Mouse (Mus musculus): Measurements from ENCODE around the gene Acaca. TPM values are rescaled to one million over a fixed set of nuclear protein-coding genes. Genes with fewer than 3 reads are reported as not detected.

The Acaca gene
- polyA plus RNA-seq, 1 experiment, result 43.7 TPM

GRCm38 (mm10) chr11:84344522-84345236 lies 215.2 kb downstream of the Acaca start:
- TF ChIP-seq CTCF (IDR thresholded peaks at IDR 0.05; ENCODE audit: borderline replicate concordance, extremely low read depth, insufficient read depth, insufficient read length) (no peak), POLR2A (IDR thresholded peaks at IDR 0.05; ENCODE audit: borderline replicate concordance, extremely low read depth, insufficient read depth, insufficient read length, poor library complexity, severe bottlenecking) (no peak)
- DNase-seq (ENCODE audit: low read depth), result no peak

GRCm38 (mm10) chr11:84347766-84348165 lies 218.3 kb downstream of the Acaca start:
- TF ChIP-seq CTCF (IDR thresholded peaks at IDR 0.05; ENCODE audit: borderline replicate concordance, extremely low read depth, insufficient read depth, insufficient read length), result no peak
- no peak for TF ChIP-seq POLR2A (IDR thresholded peaks at IDR 0.05; ENCODE audit: borderline replicate concordance, extremely low read depth, insufficient read depth, insufficient read length, poor library complexity, severe bottlenecking)
- DNase-seq (ENCODE audit: low read depth), result peak; percentile 83

GRCm38 (mm10) chr11:84348843-84349825 lies 219.7 kb downstream of the Acaca start:
- peak; percentile 81 for DNase-seq (ENCODE audit: low read depth)
- TF ChIP-seq CTCF (IDR thresholded peaks at IDR 0.05; ENCODE audit: borderline replicate concordance, extremely low read depth, insufficient read depth, insufficient read length), result no peak
- no peak for TF ChIP-seq POLR2A (IDR thresholded peaks at IDR 0.05; ENCODE audit: borderline replicate concordance, extremely low read depth, insufficient read depth, insufficient read length, poor library complexity, severe bottlenecking)

GRCm38 (mm10) chr11:84351150-84351549 lies 221.7 kb downstream of the Acaca start:
- no peak for DNase-seq (ENCODE audit: low read depth)
- TF ChIP-seq POLR2A (IDR thresholded peaks at IDR 0.05; ENCODE audit: borderline replicate concordance, extremely low read depth, insufficient read depth, insufficient read length, poor library complexity, severe bottlenecking) (no peak), CTCF (IDR thresholded peaks at IDR 0.05; ENCODE audit: borderline replicate concordance, extremely low read depth, insufficient read depth, insufficient read length) (no peak)

GRCm38 (mm10) chr11:84353058-84353726 lies 223.7 kb downstream of the Acaca start:
- TF ChIP-seq POLR2A (IDR thresholded peaks at IDR 0.05; ENCODE audit: borderline replicate concordance, extremely low read depth, insufficient read depth, insufficient read length, poor library complexity, severe bottlenecking) (no peak), CTCF (IDR thresholded peaks at IDR 0.05; ENCODE audit: borderline replicate concordance, extremely low read depth, insufficient read depth, insufficient read length) (no peak)
- DNase-seq (ENCODE audit: low read depth), result no peak

- DNase-seq (ENCODE audit: low read depth), result no peak
- no peak for TF ChIP-seq CTCF (IDR thresholded peaks at IDR 0.05; ENCODE audit: borderline replicate concordance, extremely low read depth, insufficient read depth, insufficient read length)
- no peak for TF ChIP-seq POLR2A (IDR thresholded peaks at IDR 0.05; ENCODE audit: borderline replicate concordance, extremely low read depth, insufficient read depth, insufficient read length, poor library complexity, severe bottlenecking)
These were observed 227.8 kb downstream of the Acaca start for GRCm38 (mm10) chr11:84357304-84357703.

GRCm38 (mm10) chr11:84357771-84358170 lies 228.3 kb downstream of the Acaca start:
- TF ChIP-seq POLR2A (IDR thresholded peaks at IDR 0.05; ENCODE audit: borderline replicate concordance, extremely low read depth, insufficient read depth, insufficient read length, poor library complexity, severe bottlenecking), result no peak
- no peak for TF ChIP-seq CTCF (IDR thresholded peaks at IDR 0.05; ENCODE audit: borderline replicate concordance, extremely low read depth, insufficient read depth, insufficient read length)
- DNase-seq (ENCODE audit: low read depth), result no peak

DNA sequence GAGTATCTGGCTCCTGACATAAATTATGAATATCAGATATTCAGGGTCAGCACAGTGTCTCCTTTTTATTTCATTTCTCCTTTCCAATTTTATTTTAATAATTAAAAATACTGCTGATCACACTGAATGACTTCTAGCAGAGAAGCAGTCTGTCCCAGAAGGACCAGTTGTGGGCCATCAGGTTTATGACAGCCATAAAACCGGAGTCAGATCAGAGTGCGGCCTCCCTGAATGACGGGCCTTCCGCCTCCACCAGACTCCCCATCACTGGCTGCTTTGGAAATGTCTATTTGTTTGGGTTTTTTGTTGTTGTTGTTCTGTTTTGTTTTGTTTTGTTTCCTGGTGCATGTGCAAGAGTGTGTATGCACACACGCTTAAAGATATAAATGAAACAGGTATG lies 232.1 kb downstream of the Acaca start:
- no peak for DNase-seq (ENCODE audit: low read depth)
- TF ChIP-seq CTCF (IDR thresholded peaks at IDR 0.05; ENCODE audit: borderline replicate concordance, extremely low read depth, insufficient read depth, insufficient read length) (no peak), POLR2A (IDR thresholded peaks at IDR 0.05; ENCODE audit: borderline replicate concordance, extremely low read depth, insufficient read depth, insufficient read length, poor library complexity, severe bottlenecking) (no peak)

GRCm38 (mm10) chr11:84362633-84363243 lies 233.3 kb downstream of the Acaca start:
- DNase-seq (ENCODE audit: low read depth), result peak; percentile 49
- no peak for TF ChIP-seq CTCF (IDR thresholded peaks at IDR 0.05; ENCODE audit: borderline replicate concordance, extremely low read depth, insufficient read depth, insufficient read length)
- no peak for TF ChIP-seq POLR2A (IDR thresholded peaks at IDR 0.05; ENCODE audit: borderline replicate concordance, extremely low read depth, insufficient read depth, insufficient read length, poor library complexity, severe bottlenecking)

DNA sequence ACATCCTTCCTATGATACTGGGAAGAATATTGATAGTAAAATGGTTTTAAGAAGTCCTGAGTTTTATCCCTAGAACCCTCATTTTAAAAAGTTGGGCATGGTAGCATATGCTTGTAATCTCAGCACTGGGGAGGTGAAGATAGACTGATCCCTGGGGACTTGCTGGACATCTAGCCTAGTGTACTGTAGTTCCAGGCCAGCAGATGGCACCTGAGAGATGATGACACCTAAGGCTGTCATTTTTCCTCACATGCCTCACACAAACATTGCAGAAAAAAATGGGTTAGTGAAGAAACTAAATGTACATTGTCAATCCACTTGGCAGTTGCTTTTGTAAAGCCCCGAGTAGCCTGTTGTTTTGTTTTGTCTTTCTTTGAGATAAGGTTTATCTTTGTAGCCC lies 235.8 kb downstream of the Acaca start:
- DNase-seq (ENCODE audit: low read depth), result no peak
- TF ChIP-seq POLR2A (IDR thresholded peaks at IDR 0.05; ENCODE audit: borderline replicate concordance, extremely low read depth, insufficient read depth, insufficient read length, poor library complexity, severe bottlenecking) (no peak), CTCF (IDR thresholded peaks at IDR 0.05; ENCODE audit: borderline replicate concordance, extremely low read depth, insufficient read depth, insufficient read length) (no peak)

Measured in brain, embryonic 14.5 days (tissue).